Mouse (Mus musculus): Measurements from ENCODE around the gene Vmn1r56.
"Not testable (repeated sequence)": the region's sequence is repeated elsewhere in the genome, so short reads cannot be mapped to it uniquely, and the experiment has no call there.

Vmn1r56 gene

GRCm38 (mm10) chr7:5196647-5197046 is at the start of gene Vmn1r56:
Gene Vmn1r56, minus strand, starts transcription at chr7:5196747.
- not testable (repeated sequence) for DNase-seq (ENCODE audit: low spot score)

- DNase-seq (ENCODE audit: low spot score) = not testable (repeated sequence)
Observed at GRCm38 (mm10) chr7:5218193-5218592, 21.6 kb upstream of the Vmn1r56 start, which contains the start of gene Vmn1r57. Gene Vmn1r57, plus strand, starts transcription at chr7:5218493.

- DNase-seq (ENCODE audit: low spot score) = not testable (repeated sequence)
Observed at GRCm38 (mm10) chr7:5149570-5149969, 47.0 kb downstream of the Vmn1r56 start, which contains the start of gene Vmn1r55. Gene Vmn1r55, minus strand, starts transcription at chr7:5149670.

Data from spleen, adult 12 weeks (tissue).